Mouse (Mus musculus): ENCODE measurements at regions not wholly inside any gene's neighbourhood (a gene's known extent, or its start where the extent isn't known, plus 50 kb on each side); places are given as distances from the start of the nearest gene placed in this dataset.
"Not testable (repeated sequence)": the region's sequence is repeated elsewhere in the genome, so short reads cannot be mapped to it uniquely, and the experiment has no call there.

- DNase-seq (ENCODE audit: low spot score) = no peak
Observed at GRCm38 (mm10) chr7:137522450-137522849, 85.0 kb downstream of the Glrx3 start.

DNA sequence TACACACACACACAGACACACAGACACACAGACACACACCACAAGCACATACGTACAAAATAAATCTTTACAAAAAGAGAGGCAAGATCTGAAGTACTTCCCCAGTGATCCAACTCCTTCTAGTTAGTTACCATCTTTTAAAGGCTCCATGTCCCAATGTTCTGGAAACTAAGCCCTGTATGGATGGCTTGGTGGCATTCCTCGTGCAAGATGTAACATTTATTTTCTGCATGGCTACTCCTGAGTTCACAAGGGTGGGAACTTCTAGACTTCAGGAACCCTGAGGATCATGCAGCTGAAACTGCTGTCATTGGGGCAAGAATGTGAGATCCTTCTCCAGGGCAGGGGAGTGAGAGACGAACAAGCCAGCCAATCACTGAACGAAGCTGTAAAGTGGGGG, 96.1 kb downstream of the Glrx3 start:
- no peak for DNase-seq (ENCODE audit: low spot score)

GRCm38 (mm10) chr7:137549991-137550390, 112.6 kb downstream of the Glrx3 start:
- peak; percentile 65 for DNase-seq (ENCODE audit: low spot score)

DNA sequence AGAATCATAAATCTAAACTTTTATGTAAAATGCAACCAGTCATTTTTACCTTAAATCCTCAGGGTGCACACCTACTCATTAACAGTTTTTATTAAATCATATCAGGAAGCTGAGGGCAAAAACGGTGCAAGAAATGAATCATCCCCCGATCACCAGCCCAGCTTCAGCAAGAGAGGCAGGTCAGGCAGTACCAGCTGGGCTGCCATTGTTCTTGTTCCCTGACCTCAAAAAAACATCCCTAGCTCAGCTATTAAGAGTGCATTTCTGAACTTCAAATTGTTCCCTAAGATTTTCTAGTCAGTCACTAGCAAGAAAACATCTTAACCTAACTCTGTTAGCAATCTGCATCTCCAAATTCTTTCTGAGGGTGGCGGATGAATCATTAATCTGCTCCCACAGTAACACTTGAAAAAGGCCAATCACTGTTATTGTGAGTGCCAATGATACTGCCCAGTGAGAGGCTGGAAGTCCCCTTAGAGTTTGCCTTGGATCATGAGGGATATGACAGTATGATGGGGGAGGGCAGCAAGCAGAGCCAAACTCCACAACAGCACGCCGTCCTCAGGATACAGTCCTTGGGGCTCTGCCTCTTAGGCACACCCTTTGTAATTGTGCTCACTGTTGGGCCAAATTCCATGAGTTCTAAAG, 115.3 kb downstream of the Glrx3 start:
- no peak for DNase-seq (ENCODE audit: low spot score)

DNA sequence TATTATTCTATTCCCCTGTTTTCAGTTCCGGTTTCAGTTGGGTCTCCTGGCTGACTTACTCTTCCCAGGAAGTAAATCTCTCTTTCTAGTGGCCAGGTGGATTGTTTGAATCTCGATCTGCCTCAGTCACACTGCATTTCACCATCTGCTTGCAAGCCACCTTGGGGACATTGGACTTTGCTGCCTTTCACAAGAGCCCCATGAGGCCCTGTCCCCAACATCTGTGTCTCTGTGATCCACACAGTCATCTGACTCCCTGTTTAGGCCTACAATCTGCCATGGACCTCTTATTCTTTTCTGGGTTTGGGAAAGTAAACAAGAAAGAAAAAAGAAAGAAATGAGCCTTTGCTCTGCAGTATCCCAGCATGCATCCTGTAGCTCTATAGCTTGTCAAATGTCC, 118.1 kb downstream of the Glrx3 start:
- no peak for DNase-seq (ENCODE audit: low spot score)

- no peak for DNase-seq (ENCODE audit: low spot score)
Observed at GRCm38 (mm10) chr7:137557439-137557838, 120.0 kb downstream of the Glrx3 start.

GRCm38 (mm10) chr7:137558871-137559270, 121.5 kb downstream of the Glrx3 start:
- DNase-seq (ENCODE audit: low spot score) = no peak

DNA sequence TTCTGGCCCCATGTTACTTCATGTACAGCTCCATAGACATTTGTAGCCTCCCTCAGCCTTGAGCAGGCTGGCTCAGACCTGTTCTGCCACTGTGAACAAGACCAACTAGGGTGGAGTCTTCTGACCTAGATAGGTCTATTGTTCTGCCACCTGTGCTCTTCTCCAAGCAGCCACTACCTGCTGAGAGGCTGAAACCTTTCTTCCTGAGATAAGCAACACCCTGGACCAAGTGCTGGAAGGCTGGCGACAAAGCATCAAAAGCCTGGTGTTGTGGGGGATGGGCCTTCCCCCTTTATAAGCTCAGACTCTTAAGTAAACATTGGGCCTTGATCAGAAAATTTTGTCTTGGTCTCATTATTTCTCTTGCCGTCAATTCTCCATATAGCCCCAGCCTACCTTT, 132.8 kb downstream of the Glrx3 start:
- DNase-seq (ENCODE audit: low spot score) = no peak

DNA sequence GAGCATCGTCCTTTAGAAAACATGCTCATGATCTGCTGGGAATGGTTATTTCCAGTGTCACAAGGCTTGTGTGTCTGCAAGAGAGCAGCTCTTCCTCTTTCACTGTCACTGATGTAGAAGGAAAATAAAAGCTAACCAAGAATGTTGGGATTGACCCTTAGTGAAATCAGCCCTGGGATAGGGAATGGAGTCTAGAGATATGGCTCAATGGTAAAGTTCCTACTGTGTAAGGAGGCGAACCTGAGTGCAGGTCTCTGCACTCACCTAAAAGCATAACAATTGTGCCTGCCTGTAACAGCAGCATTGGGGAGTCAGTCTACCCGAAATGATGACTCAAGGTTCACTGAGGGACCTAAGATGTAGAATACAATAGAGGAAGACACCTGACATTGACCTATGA, 138.1 kb downstream of the Glrx3 start:
- DNase-seq (ENCODE audit: low spot score) = no peak

DNA sequence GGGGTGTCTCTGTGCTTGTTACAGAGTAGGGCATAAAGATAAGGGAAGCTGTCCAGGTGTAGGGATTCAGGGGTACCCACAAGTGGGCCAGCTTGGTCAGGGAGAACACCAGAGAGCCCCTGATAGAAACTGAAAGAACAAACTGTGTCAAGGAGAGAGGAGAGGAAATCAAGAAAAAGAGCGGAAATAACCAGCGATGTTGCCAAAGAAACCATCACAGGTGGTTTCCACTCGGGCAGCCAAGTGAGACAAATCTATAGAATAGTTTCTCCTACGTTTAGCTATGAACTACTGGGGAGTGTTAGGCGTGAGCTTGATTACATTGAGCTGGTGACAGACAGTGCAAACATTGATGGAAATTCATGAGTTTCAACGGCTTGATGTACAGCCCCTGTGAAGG, 138.8 kb downstream of the Glrx3 start:
- DNase-seq (ENCODE audit: low spot score) = no peak

GRCm38 (mm10) chr7:137583556-137583955, 146.1 kb downstream of the Glrx3 start:
- no peak for DNase-seq (ENCODE audit: low spot score)

DNA sequence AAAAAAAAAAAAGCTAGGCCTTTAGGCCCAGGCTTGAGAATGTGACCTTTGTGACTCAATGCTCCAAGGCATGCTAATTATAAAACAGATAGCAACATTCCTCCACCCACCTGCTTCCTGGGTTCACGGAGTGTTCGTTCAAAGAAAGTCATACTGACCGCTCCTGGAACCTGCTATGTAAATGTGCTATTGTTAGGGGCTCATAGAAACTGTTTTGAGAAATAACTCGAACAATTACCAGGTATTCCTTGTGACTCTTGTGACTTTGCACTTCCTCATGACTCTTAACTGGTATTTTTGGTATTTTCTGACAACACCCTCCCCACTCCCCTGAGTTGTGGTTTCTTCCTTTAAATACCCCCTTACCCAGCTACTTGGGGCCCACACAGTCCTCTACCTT, 147.5 kb downstream of the Glrx3 start:
- DNase-seq (ENCODE audit: low spot score) = not testable (repeated sequence)

GRCm38 (mm10) chr7:137593570-137593969, 156.2 kb downstream of the Glrx3 start:
- peak; percentile 29 for DNase-seq (ENCODE audit: low spot score)

DNA sequence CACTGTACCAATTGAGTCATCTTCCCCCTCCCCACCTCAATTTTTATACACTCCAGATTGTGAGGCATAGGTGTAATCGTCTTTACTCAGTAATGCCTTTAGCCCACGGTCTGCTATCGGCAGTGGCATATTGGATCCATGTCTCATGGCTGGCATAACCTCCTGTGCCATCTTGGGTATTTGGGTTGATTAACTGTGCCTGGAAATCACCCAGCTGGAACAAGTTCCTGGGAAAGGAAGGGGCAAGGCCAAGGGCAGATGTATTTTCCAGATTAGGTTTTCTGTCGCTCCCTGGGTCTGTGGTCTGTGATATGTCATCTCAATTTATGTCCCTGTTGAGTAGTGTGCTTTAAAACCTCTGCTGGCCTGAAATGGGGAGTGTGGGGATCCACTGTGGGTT, 158.2 kb downstream of the Glrx3 start:
- DNase-seq (ENCODE audit: low spot score) = no peak

DNA sequence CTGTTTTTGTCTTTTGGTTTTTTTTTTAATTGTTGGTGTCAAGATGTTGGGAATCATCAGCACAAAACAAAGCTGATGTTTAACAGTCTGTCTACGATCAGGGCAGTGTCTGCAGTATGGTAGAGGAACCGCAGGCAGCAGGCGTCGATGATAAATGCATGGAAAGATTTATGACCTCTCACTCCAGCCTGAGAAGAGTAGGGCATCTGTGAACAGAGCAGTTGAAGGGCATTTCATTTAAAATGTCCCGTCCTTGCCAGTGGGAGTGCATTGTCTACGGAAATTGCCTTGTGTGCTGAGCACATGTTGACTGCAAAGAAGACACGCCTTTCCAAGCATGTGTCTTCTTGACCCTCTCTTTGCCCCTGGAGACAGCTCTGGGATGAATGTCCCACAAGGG, 158.7 kb downstream of the Glrx3 start:
- DNase-seq (ENCODE audit: low spot score) = no peak

DNA sequence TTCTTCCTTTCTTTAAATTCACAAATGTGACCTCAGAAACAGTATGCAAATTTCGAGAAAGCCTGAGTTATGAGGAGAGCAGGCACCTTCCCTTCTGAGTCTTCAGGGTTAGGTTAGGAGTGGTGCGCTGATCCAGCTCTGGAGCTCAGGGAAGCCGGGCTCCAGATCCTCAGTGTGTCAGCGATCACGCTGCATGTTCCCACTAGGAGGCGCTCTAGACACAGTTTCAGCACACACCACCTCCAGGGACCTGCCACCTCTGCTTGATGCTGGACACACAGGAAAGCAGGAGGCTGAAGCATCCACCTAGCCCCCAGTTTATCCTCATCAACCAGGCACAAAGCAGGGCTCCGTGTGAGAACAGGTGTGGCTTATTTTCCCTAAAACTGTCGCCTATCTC, 165.6 kb downstream of the Glrx3 start:
- DNase-seq (ENCODE audit: low spot score) = peak; percentile 53

GRCm38 (mm10) chr7:137609752-137610151, 172.3 kb downstream of the Glrx3 start:
- no peak for DNase-seq (ENCODE audit: low spot score)

GRCm38 (mm10) chr7:137611363-137611762, 173.9 kb downstream of the Glrx3 start:
- DNase-seq (ENCODE audit: low spot score) = no peak

DNA sequence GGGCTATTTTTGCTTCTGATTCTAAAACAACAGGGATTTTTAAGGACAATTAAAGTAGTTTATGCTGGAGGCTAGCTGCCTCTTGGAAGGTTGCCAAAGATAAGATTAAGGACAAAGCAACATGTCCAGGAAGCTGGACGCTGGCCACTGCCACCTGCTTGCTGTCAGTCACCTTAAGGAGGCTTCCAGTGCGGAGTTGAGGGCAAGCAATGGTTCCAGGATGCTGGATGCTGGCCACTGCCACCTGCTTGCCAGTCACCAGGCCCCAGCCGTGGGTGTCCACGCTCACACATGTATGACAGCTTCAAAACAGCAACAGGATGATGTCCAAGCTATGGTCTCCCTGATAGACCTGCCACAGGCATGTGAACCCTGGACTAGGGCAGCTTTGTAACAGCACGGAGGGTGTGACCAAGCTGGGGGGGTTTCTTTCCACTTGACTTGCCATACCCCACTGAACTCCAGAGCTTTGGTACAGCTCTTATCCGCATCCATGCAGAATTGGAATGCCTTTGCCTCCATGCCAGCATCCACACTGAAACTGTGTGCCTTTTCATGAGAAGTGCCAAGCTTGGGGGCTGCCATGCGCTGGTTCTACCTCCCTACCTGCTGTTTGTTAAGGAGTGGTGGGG, 174.6 kb downstream of the Glrx3 start:
- no peak for DNase-seq (ENCODE audit: low spot score)

- no peak for DNase-seq (ENCODE audit: low spot score)
Observed at GRCm38 (mm10) chr7:137618406-137619133, 181.2 kb downstream of the Glrx3 start.

- no peak for DNase-seq (ENCODE audit: low spot score)
Observed at GRCm38 (mm10) chr7:137619286-137619789, 181.9 kb downstream of the Glrx3 start.

GRCm38 (mm10) chr7:137628266-137628665, 190.9 kb downstream of the Glrx3 start:
- no peak for DNase-seq (ENCODE audit: low spot score)

DNA sequence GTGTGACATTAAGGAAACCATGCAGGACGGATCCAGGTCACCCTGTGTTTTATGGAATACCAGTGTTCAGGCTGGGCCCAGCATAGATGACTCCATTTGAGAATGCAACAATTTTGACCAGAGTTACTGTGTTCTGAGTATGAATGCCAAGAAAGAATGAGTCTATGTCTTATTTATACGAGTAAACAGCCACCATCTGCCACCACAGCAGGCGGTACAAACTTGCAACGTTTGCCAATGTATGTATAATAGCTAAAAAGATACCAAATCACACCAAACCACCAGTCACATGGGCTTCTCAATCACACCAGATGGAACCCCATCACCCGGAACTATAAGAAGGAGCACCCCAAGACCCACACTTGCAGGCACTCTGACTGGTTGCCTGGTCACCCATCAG, 192.1 kb downstream of the Glrx3 start:
- no peak for DNase-seq (ENCODE audit: low spot score)

Data from gastrocnemius, adult 18-20 months (tissue).